Mouse (Mus musculus) heart, postnatal 36 days (tissue): ENCODE data around the gene Blcap. TPM values are rescaled to one million over a fixed set of nuclear protein-coding genes. Genes with fewer than 3 reads are reported as not detected.

Experiments
- DNase-seq, 2 experiments: peaks; one replicate each; pipeline ENCODE4 v3.0.0; 2021 to 2022
- intact Hi-C: fragments of 180-260 bp; cut with DNase I; formaldehyde crosslinking; loops from one replicate; pipeline ENCODE4 v1.15.1; 2025
- microRNA-seq, 2 experiments: library from miRNA; unstranded; fragments of <30 nt; microRNA quantifications; one replicate each; pipeline ENCODE4 v1.2.0; 2021; ENCODE audit warnings: borderline number of aligned reads in 2 of 2
- total RNA-seq, 2 experiments: library from RNA; stranded (reverse); gene quantifications; 2 replicates each; pipeline ENCODE4 v1.2.3; 2021

Gene Blcap
- total RNA-seq, 2 experiments from 2014 or later, result 46.0 to 53.7 TPM

DNA sequence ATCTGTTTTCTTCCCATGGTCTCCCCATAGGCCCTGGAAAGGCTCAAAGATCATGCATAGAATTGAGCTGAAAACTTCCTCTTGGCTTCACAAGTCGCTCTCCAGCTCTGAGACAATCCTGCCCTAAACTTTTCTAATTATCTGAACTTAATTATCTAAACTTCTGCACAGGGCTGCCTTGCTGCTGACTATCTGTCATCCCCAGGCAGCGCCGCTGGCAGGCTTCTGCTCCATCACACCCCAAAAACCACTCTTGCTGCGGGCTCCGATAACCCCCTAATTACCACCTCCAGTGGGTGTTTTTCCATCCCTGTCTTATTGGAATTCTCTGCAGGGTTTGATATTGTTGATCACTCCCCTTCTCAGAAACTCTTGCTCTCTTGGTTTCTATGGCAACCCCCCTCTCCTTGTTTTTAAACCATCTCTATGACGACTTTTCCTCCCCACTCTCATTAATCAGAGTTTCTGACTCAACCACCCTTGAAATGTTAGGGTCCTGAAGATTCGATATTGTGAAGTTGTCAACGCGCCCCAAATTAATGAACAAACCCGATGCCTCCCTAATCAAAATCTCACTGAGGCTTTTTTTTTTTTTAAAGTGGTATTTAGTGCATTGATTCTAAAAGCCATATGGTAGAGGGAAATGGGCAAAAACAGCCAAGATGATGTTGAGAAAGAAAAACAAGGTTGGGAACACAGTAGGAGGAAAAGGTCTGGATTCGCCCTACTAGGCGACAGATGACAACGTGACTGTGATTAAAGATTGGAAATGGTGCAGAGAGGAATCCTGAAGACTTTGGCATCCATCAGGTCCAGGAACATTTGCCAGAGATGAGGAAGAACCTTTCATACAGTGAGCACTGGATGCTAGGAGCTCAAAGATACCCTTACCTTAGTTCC is 40.8 kb downstream of the Blcap start:
- no peak for DNase-seq
- intact Hi-C loops, result no loop called here

- no peak for DNase-seq
- intact Hi-C loops, result no loop called here
Measured at GRCm38 (mm10) chr2:157522556-157522955, 48.5 kb downstream of the Blcap start.

GRCm38 (mm10) chr2:157520496-157520895 is 50.6 kb downstream of the Blcap start:
- no peak for DNase-seq
- intact Hi-C loops, result no loop called here

GRCm38 (mm10) chr2:157519452-157519851 is 51.6 kb downstream of the Blcap start:
- intact Hi-C loops, result no loop called here
- DNase-seq, result no peak

GRCm38 (mm10) chr2:157518451-157518850 is 52.6 kb downstream of the Blcap start:
- intact Hi-C loops, result no loop called here
- DNase-seq, result no peak

DNA sequence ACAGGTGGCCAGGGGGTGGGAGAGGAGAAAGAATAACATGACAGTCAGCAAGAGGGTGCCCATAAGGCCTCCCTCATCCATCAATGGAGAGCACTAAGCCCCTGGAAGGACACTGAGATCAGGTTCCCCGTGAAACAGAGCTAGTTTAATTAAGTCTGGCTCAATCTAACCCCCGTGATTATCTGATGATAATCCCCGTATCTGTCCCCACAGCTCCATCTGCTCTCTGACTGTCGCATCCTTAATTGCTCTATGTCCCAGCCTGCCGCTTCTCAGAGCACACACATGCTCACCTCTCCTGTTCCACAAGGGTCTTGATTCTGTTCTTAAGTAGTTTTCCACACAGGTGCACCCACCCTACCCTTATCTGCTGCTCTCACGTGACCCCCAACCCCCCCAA is 53.5 kb downstream of the Blcap start:
- intact Hi-C loops, result no loop called here
- no peak for DNase-seq

DNA sequence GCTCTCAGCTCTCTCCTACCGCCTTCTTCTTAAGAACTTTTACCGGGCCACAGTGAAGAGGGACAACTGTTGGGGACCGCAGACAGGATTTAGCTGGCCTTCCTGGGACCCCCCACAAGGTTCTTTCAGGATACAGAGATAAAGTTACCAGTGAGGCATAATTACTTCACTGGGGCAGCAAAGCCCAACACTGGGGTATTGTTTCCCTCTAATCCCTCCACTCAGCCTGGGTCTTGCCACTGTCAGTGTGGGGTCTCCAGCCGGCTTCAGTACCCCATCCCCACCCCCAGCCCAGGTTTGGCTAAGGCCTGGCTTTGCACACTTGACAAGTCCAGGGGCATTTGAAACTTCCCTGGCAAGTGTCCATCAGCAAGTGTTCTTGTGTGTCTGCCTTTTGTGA is 56.7 kb downstream of the Blcap start:
- no peak for DNase-seq
- intact Hi-C loops, result no loop called here

- DNase-seq, result no peak
- intact Hi-C loops, result no loop called here
Measured at GRCm38 (mm10) chr2:157513737-157514208, 57.3 kb downstream of the Blcap start.

GRCm38 (mm10) chr2:157512859-157513258 is 58.2 kb downstream of the Blcap start:
- intact Hi-C loops, result no loop called here
- DNase-seq, result no peak

- no peak for DNase-seq
- intact Hi-C loops, result no loop called here
Measured at GRCm38 (mm10) chr2:157510031-157510430, 61.0 kb downstream of the Blcap start.

- no peak for DNase-seq
- intact Hi-C loops, result no loop called here
Measured at GRCm38 (mm10) chr2:157509182-157509581, 61.9 kb downstream of the Blcap start.

DNA sequence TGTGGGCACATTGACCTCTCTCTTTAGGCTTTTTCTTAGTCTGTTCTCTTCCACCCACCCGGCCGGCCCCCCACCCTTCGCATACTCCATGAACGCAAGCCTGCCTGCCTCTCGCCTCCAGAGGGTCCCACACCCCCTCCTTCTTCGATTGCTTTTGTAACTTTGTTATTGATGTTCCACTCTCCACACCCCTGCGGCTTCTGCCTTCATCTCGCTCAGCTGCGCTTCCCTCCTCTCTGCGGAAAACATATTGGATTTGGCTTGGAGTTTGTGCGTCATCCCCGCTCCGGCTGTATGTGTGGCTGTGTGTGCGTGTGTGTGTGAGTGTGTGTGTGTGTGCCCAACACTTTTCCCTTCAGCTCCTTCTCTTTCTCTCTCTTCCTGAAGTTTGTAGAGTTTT is 64.3 kb downstream of the Blcap start:
- DNase-seq, result no peak

More for the DNA sequence above, 64.3 kb downstream of the Blcap start:
- intact Hi-C loops, result no loop called here

Small RNA genes lying within 50 kb of the gene (microRNA-seq; reads per million reads assigned to microRNA genes)
- 0 to 0.67 reads per million in 2 experiments for gene Gm23134

Other genes starting within 250 kb of the Blcap start
- gene Ghrh, start 223.8 kb downstream of the Blcap start, total RNA-seq, result not detected
- gene Manbal, start 203.7 kb downstream of the Blcap start, total RNA-seq, result 10 to 100 TPM; 21.5 to 23.1 TPM
- 1 to 10 TPM; 3.4 to 4.9 TPM for gene Src, start 152.8 kb downstream of the Blcap start, total RNA-seq
- under 1 TPM; 0.51 to 0.89 TPM for gene Nnat, start 11.2 kb downstream of the Blcap start, total RNA-seq
- gene Ctnnbl1, start 166.1 kb upstream of the Blcap start, total RNA-seq, result 10 to 100 TPM; 11.3 to 14.8 TPM